Mouse (Mus musculus) lung, postnatal 0 days (tissue): ENCODE measurements at regions not wholly inside any gene's neighbourhood (a gene's known extent, or its start where the extent isn't known, plus 50 kb on each side); places are given as distances from the start of the nearest gene placed in this dataset.

Experiments used
- CTCF ChIP-seq: IDR thresholded peaks from 2 replicates; pipeline ENCODE4 v1.5.1; 2016; ENCODE audit warnings: antibody characterized with exemption, mild to moderate bottlenecking
- EP300 ChIP-seq: IDR thresholded peaks from 2 replicates; pipeline ENCODE4 v1.6.1; 2016; ENCODE audit warnings: antibody characterized with exemption, mild to moderate bottlenecking, control low read depth

DNA sequence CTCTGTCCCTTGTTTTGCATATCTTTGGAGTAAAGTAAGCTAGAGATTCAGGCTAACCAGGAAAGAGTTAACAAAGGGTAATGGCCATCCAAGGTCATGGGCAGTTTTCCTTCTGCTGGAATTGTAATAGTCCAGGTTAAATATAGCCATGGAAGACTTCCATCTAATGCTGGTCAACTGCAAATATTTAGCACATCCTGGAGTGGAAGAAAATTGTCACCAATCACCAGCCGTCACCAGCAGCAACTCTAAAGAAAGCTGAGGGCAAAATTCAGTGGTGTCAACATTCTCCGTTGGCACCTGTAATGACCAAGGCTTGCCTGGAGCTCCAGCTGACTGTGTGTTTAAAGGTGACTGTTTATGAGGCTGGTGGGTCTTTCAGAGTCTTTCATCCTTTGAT is 2011.7 kb upstream of the Lrrc6 start:
- TF ChIP-seq CTCF (no peak), EP300 (no peak)
